Mouse (Mus musculus): ENCODE measurements around the gene Cd3d. TPM values are rescaled to one million over a fixed set of nuclear protein-coding genes. Genes with fewer than 3 reads are reported as not detected.

Gene Cd3d
- polyA plus RNA-seq, 1 experiment from 2014 or later, result not detected

GRCm38 (mm10) chr9:44994962-44995361 lies 13.4 kb downstream of the Cd3d start:
- Histone ChIP-seq H3K4me3 (ENCODE audit: low read depth, low read length) (no peak overlapping the region), H3K4me2 (ENCODE audit: low read depth, low read length) (no peak overlapping the region), H3K27me3 (ENCODE audit: control insufficient read depth, insufficient read depth, low read length) (no peaks in the 10 kb centered on the region), H3K36me3 (replicated peaks; ENCODE audit: control insufficient read depth, insufficient read depth, low read depth, low read length) (no peaks in the 10 kb centered on the region), H3K27ac (replicated peaks; ENCODE audit: low read depth, low read length) (no peak overlapping the region), H3K9me3 (replicated peaks; ENCODE audit: control insufficient read depth, low read length) (no peaks in the 10 kb centered on the region), H3K4me1 (ENCODE audit: control insufficient read depth, insufficient read depth, low read length) (no peaks in the 10 kb centered on the region), H3K9ac (replicated peaks; ENCODE audit: low read length) (no peak overlapping the region)
- 74% methylated on average over 4 of the region's 4 CpGs for WGBS
- DNase-seq (ENCODE audit: low spot score) (no peak), ATAC-seq (replicated peaks; ENCODE audit: insufficient number of reproducible peaks, low FRiP score, low TSS enrichment, low read depth) (no peak)

GRCm38 (mm10) chr9:44996590-44996989 lies 15.0 kb downstream of the Cd3d start:
- ATAC-seq (replicated peaks; ENCODE audit: insufficient number of reproducible peaks, low FRiP score, low TSS enrichment, low read depth) (no peak), DNase-seq (ENCODE audit: low spot score) (no peak)
- Histone ChIP-seq H3K9ac (replicated peaks; ENCODE audit: low read length) (no peak overlapping the region), H3K27ac (replicated peaks; ENCODE audit: low read depth, low read length) (no peak overlapping the region), H3K9me3 (replicated peaks; ENCODE audit: control insufficient read depth, low read length) (no peaks in the 10 kb centered on the region), H3K4me3 (ENCODE audit: low read depth, low read length) (no peak overlapping the region), H3K27me3 (ENCODE audit: control insufficient read depth, insufficient read depth, low read length) (no peaks in the 10 kb centered on the region), H3K4me2 (ENCODE audit: low read depth, low read length) (no peak overlapping the region), H3K4me1 (ENCODE audit: control insufficient read depth, insufficient read depth, low read length) (no peaks in the 10 kb centered on the region), H3K36me3 (replicated peaks; ENCODE audit: control insufficient read depth, insufficient read depth, low read depth, low read length) (no peaks in the 10 kb centered on the region)
- WGBS, result 90% methylated on average over 7 of the region's 7 CpGs

DNA sequence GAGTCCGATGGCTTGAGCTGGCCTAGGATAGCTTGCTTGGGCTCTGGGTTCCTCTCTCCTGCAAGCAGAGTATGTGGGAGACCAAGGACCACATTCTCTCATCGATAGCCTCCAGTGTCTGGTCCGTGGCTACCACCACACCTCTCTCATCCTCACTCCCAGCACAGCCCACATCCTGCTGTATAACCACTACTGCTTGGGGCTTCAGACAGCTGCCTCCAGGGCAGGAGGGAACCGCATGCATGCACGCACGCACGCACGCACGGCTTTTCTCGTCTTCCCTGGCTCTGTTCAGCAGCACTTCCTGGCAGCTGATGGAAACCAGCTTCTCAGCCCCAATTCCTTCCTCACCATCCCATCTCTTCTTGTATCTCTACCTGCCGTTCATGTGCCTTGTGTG lies 16.6 kb downstream of the Cd3d start:
- Histone ChIP-seq H3K4me2 (ENCODE audit: low read depth, low read length) (no peak overlapping the region), H3K9ac (replicated peaks; ENCODE audit: low read length) (no peak overlapping the region), H3K27ac (replicated peaks; ENCODE audit: low read depth, low read length) (no peak overlapping the region), H3K4me3 (ENCODE audit: low read depth, low read length) (no peak overlapping the region), H3K4me1 (ENCODE audit: control insufficient read depth, insufficient read depth, low read length) (no peaks in the 10 kb centered on the region), H3K9me3 (replicated peaks; ENCODE audit: control insufficient read depth, low read length) (no peaks in the 10 kb centered on the region), H3K27me3 (ENCODE audit: control insufficient read depth, insufficient read depth, low read length) (no peaks in the 10 kb centered on the region), H3K36me3 (replicated peaks; ENCODE audit: control insufficient read depth, insufficient read depth, low read depth, low read length) (no peaks in the 10 kb centered on the region)
- ATAC-seq (replicated peaks; ENCODE audit: insufficient number of reproducible peaks, low FRiP score, low TSS enrichment, low read depth) (no peak), DNase-seq (ENCODE audit: low spot score) (no peak)
- 73% methylated on average over 11 of the region's 11 CpGs for WGBS

GRCm38 (mm10) chr9:44999171-44999570 lies 17.6 kb downstream of the Cd3d start:
- DNase-seq (ENCODE audit: low spot score), result no peak
- 55% methylated on average over 6 of the region's 6 CpGs for WGBS
- H3K4me1 ChIP-seq (ENCODE audit: control insufficient read depth, insufficient read depth, low read length), result no peaks in the 10 kb centered on the region
- ATAC-seq (replicated peaks; ENCODE audit: insufficient number of reproducible peaks, low FRiP score, low TSS enrichment, low read depth), result no peak
- H3K27me3 ChIP-seq (ENCODE audit: control insufficient read depth, insufficient read depth, low read length), result no peaks in the 10 kb centered on the region
- no peak overlapping the region for H3K4me2 ChIP-seq (ENCODE audit: low read depth, low read length)
- H3K9ac ChIP-seq (replicated peaks; ENCODE audit: low read length), result no peak overlapping the region
- H3K4me3 ChIP-seq (ENCODE audit: low read depth, low read length), result no peak overlapping the region
- H3K36me3 ChIP-seq (replicated peaks; ENCODE audit: control insufficient read depth, insufficient read depth, low read depth, low read length), result no peaks in the 10 kb centered on the region
- no peak overlapping the region for H3K27ac ChIP-seq (replicated peaks; ENCODE audit: low read depth, low read length)
- H3K9me3 ChIP-seq (replicated peaks; ENCODE audit: control insufficient read depth, low read length), result no peaks in the 10 kb centered on the region

- no peak overlapping the region for H3K27ac ChIP-seq (replicated peaks; ENCODE audit: low read depth, low read length)
- no peaks in the 10 kb centered on the region for H3K27me3 ChIP-seq (ENCODE audit: control insufficient read depth, insufficient read depth, low read length)
- ATAC-seq (replicated peaks; ENCODE audit: insufficient number of reproducible peaks, low FRiP score, low TSS enrichment, low read depth) (no peak), DNase-seq (ENCODE audit: low spot score) (no peak)
- no peak overlapping the region for H3K4me2 ChIP-seq (ENCODE audit: low read depth, low read length)
- H3K4me1 ChIP-seq (ENCODE audit: control insufficient read depth, insufficient read depth, low read length), result no peaks in the 10 kb centered on the region
- H3K36me3 ChIP-seq (replicated peaks; ENCODE audit: control insufficient read depth, insufficient read depth, low read depth, low read length), result no peaks in the 10 kb centered on the region
- WGBS, result 69% methylated on average over 5 of the region's 5 CpGs
- no peaks in the 10 kb centered on the region for H3K9me3 ChIP-seq (replicated peaks; ENCODE audit: control insufficient read depth, low read length)
- no peak overlapping the region for H3K9ac ChIP-seq (replicated peaks; ENCODE audit: low read length)
- no peak overlapping the region for H3K4me3 ChIP-seq (ENCODE audit: low read depth, low read length)
Measured at GRCm38 (mm10) chr9:44999776-45000175, 18.2 kb downstream of the Cd3d start.

DNA sequence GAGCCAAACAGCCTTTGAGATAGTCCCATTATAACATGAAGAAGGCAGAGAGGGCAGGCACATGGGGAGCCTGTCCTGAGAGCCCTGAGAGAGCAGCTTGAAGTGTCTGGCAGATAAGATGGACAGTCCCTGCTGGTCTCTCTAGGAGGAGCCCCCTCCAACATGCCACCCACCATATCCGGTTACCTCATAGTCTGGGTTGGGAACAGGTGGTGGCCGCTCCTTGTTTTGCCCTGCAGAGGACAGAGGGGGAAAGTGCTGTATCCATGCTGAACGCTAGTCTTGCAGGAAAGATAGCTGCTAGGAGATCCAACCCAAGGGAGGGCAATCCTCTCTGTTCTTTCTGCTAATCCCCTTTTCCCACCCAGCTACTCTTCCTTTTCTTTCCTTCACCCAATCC lies 18.7 kb downstream of the Cd3d start:
- WGBS, result 75% methylated on average over 3 of the region's 3 CpGs
- no peaks in the 10 kb centered on the region for H3K36me3 ChIP-seq (replicated peaks; ENCODE audit: control insufficient read depth, insufficient read depth, low read depth, low read length)
- ATAC-seq (replicated peaks; ENCODE audit: insufficient number of reproducible peaks, low FRiP score, low TSS enrichment, low read depth), result no peak

DNA sequence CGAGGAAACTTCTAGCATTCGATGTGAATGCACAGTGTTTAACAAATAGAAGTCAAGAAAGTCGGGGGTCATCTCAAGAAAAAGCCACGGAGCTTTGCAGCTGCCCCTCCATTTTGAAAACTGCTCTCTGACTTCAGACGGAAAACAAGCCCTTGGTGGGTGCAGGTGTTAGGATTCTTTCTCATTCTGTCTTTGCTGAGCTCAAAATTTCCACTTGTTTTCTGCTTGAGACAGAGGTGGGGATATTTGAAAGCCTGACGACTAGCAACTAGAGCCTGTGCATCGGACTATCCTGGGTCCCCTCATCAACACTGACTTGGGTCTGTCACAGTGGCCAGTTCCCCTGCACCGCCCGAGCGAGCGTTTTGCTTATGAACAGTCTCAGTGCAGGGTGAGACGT lies 25.8 kb downstream of the Cd3d start:
- no peak for ATAC-seq (replicated peaks; ENCODE audit: insufficient number of reproducible peaks, low FRiP score, low TSS enrichment, low read depth)
- H3K4me3 ChIP-seq (ENCODE audit: low read depth, low read length), result no peak overlapping the region
- H3K4me1 ChIP-seq (ENCODE audit: control insufficient read depth, insufficient read depth, low read length), result no peaks in the 10 kb centered on the region
- no peak overlapping the region for H3K9ac ChIP-seq (replicated peaks; ENCODE audit: low read length)
- no peaks in the 10 kb centered on the region for H3K27me3 ChIP-seq (ENCODE audit: control insufficient read depth, insufficient read depth, low read length)
- 81% methylated on average over 12 of the region's 12 CpGs for WGBS
- H3K36me3 ChIP-seq (replicated peaks; ENCODE audit: control insufficient read depth, insufficient read depth, low read depth, low read length), result no peaks in the 10 kb centered on the region
- DNase-seq (ENCODE audit: low spot score), result no peak
- no peak overlapping the region for H3K27ac ChIP-seq (replicated peaks; ENCODE audit: low read depth, low read length)
- H3K9me3 ChIP-seq (replicated peaks; ENCODE audit: control insufficient read depth, low read length), result no peaks in the 10 kb centered on the region
- no peak overlapping the region for H3K4me2 ChIP-seq (ENCODE audit: low read depth, low read length)

More for the DNA sequence above, 18.7 kb downstream of the Cd3d start:
- H3K4me2 ChIP-seq (ENCODE audit: low read depth, low read length), result no peak overlapping the region
- H3K9me3 ChIP-seq (replicated peaks; ENCODE audit: control insufficient read depth, low read length), result no peaks in the 10 kb centered on the region
- no peak overlapping the region for H3K9ac ChIP-seq (replicated peaks; ENCODE audit: low read length)
- no peaks in the 10 kb centered on the region for H3K4me1 ChIP-seq (ENCODE audit: control insufficient read depth, insufficient read depth, low read length)
- no peaks in the 10 kb centered on the region for H3K27me3 ChIP-seq (ENCODE audit: control insufficient read depth, insufficient read depth, low read length)
- H3K4me3 ChIP-seq (ENCODE audit: low read depth, low read length), result no peak overlapping the region
- no peak for DNase-seq (ENCODE audit: low spot score)
- H3K27ac ChIP-seq (replicated peaks; ENCODE audit: low read depth, low read length), result no peak overlapping the region

- ATAC-seq (replicated peaks; ENCODE audit: insufficient number of reproducible peaks, low FRiP score, low TSS enrichment, low read depth), result no peak
- WGBS, result 66% methylated on average over 4 of the region's 4 CpGs
- DNase-seq (ENCODE audit: low spot score), result no peak
Measured at GRCm38 (mm10) chr9:45008342-45008741, 26.8 kb downstream of the Cd3d start.

More at GRCm38 (mm10) chr9:45008342-45008741, 26.8 kb downstream of the Cd3d start:
- Histone ChIP-seq H3K27ac (replicated peaks; ENCODE audit: low read depth, low read length) (no peak overlapping the region), H3K36me3 (replicated peaks; ENCODE audit: control insufficient read depth, insufficient read depth, low read depth, low read length) (no peaks in the 10 kb centered on the region), H3K4me3 (ENCODE audit: low read depth, low read length) (no peak overlapping the region), H3K27me3 (ENCODE audit: control insufficient read depth, insufficient read depth, low read length) (no peaks in the 10 kb centered on the region), H3K9me3 (replicated peaks; ENCODE audit: control insufficient read depth, low read length) (no peaks in the 10 kb centered on the region), H3K9ac (replicated peaks; ENCODE audit: low read length) (no peak overlapping the region), H3K4me2 (ENCODE audit: low read depth, low read length) (no peak overlapping the region), H3K4me1 (ENCODE audit: control insufficient read depth, insufficient read depth, low read length) (no peaks in the 10 kb centered on the region)
